Mouse (Mus musculus): ENCODE data around the gene Haspin. TPM values are rescaled to one million over a fixed set of nuclear protein-coding genes. Genes with fewer than 3 reads are reported as not detected.

The Haspin gene
- polyA plus RNA-seq, 1 experiment: 1.4 TPM

- no peak overlapping the region for H3K4me3 ChIP-seq (replicated peaks)
- TF ChIP-seq TAL1 (IDR thresholded peaks at IDR 0.05; ENCODE audit: low read length) (no peak), GATA1 (IDR thresholded peaks at IDR 0.05; ENCODE audit: low read length) (no peak)
- no peaks in the 10 kb centered on the region for H3K9me3 ChIP-seq (ENCODE audit: control insufficient read depth, low read length)
- no peaks in the 10 kb centered on the region for H3K27me3 ChIP-seq (ENCODE audit: control insufficient read depth)
- no peaks in the 10 kb centered on the region for H3K36me3 ChIP-seq (ENCODE audit: control insufficient read depth)
- no peaks in the 10 kb centered on the region for H3K4me1 ChIP-seq (ENCODE audit: control insufficient read depth)
These were observed 39.2 kb downstream of the Haspin start for GRCm38 (mm10) chr11:73098860-73099259.

- H3K4me1 ChIP-seq (ENCODE audit: control insufficient read depth): no peaks in the 10 kb centered on the region
- no peaks in the 10 kb centered on the region for H3K9me3 ChIP-seq (ENCODE audit: control insufficient read depth, low read length)
- no peak for TF ChIP-seq GATA1 (IDR thresholded peaks at IDR 0.05; ENCODE audit: low read length)
- TF ChIP-seq TAL1 (IDR thresholded peaks at IDR 0.05; ENCODE audit: low read length): no peak
- H3K4me3 ChIP-seq (replicated peaks): no peak overlapping the region
- no peaks in the 10 kb centered on the region for H3K36me3 ChIP-seq (ENCODE audit: control insufficient read depth)
- no peaks in the 10 kb centered on the region for H3K27me3 ChIP-seq (ENCODE audit: control insufficient read depth)
These were observed 43.7 kb downstream of the Haspin start for GRCm38 (mm10) chr11:73094231-73094995.

GRCm38 (mm10) chr11:73092877-73093276 is 45.2 kb downstream of the Haspin start:
- no peaks in the 10 kb centered on the region for H3K27me3 ChIP-seq (ENCODE audit: control insufficient read depth)
- H3K4me1 ChIP-seq (ENCODE audit: control insufficient read depth): no peaks in the 10 kb centered on the region
- no peaks in the 10 kb centered on the region for H3K36me3 ChIP-seq (ENCODE audit: control insufficient read depth)
- no peaks in the 10 kb centered on the region for H3K9me3 ChIP-seq (ENCODE audit: control insufficient read depth, low read length)
- TF ChIP-seq TAL1 (IDR thresholded peaks at IDR 0.05; ENCODE audit: low read length) (no peak), GATA1 (IDR thresholded peaks at IDR 0.05; ENCODE audit: low read length) (no peak)
- no peak overlapping the region for H3K4me3 ChIP-seq (replicated peaks)

GRCm38 (mm10) chr11:73092057-73092456 is 46.0 kb downstream of the Haspin start:
- no peaks in the 10 kb centered on the region for H3K27me3 ChIP-seq (ENCODE audit: control insufficient read depth)
- TF ChIP-seq GATA1 (IDR thresholded peaks at IDR 0.05; ENCODE audit: low read length) (no peak), TAL1 (IDR thresholded peaks at IDR 0.05; ENCODE audit: low read length) (no peak)
- no peaks in the 10 kb centered on the region for H3K9me3 ChIP-seq (ENCODE audit: control insufficient read depth, low read length)
- no peaks in the 10 kb centered on the region for H3K4me1 ChIP-seq (ENCODE audit: control insufficient read depth)
- H3K36me3 ChIP-seq (ENCODE audit: control insufficient read depth): no peaks in the 10 kb centered on the region
- no peak overlapping the region for H3K4me3 ChIP-seq (replicated peaks)

- peaks cover 2% of the 10 kb centered on the region; the same call in 1 of the 2 replicates for H3K36me3 ChIP-seq (ENCODE audit: control insufficient read depth)
- no peaks in the 10 kb centered on the region for H3K9me3 ChIP-seq (ENCODE audit: control insufficient read depth, low read length)
- no peak for TF ChIP-seq TAL1 (IDR thresholded peaks at IDR 0.05; ENCODE audit: low read length)
- no peak for TF ChIP-seq GATA1 (IDR thresholded peaks at IDR 0.05; ENCODE audit: low read length)
- H3K27me3 ChIP-seq (ENCODE audit: control insufficient read depth): no peaks in the 10 kb centered on the region
- no peak overlapping the region for H3K4me3 ChIP-seq (replicated peaks)
- no peaks in the 10 kb centered on the region for H3K4me1 ChIP-seq (ENCODE audit: control insufficient read depth)
These were observed 47.3 kb downstream of the Haspin start for GRCm38 (mm10) chr11:73090826-73091225.

- Histone ChIP-seq H3K4me1 (ENCODE audit: control insufficient read depth) (no peaks in the 10 kb centered on the region), H3K27me3 (ENCODE audit: control insufficient read depth) (no peaks in the 10 kb centered on the region), H3K9me3 (ENCODE audit: control insufficient read depth, low read length) (no peaks in the 10 kb centered on the region), H3K36me3 (ENCODE audit: control insufficient read depth) (peaks cover 4% of the 10 kb centered on the region), H3K4me3 (replicated peaks) (no peak within 1 kb of the TSS)
- no peak for TF ChIP-seq GATA1 (IDR thresholded peaks at IDR 0.05; ENCODE audit: low read length)
These were observed 47.8 kb downstream of the Haspin start, which contains the start of gene Itgae for GRCm38 (mm10) chr11:73090283-73090682. TSS of gene Itgae (plus strand) at chr11:73090583.

- Histone ChIP-seq H3K4me3 (replicated peaks) (no peak overlapping the region), H3K4me1 (ENCODE audit: control insufficient read depth) (no peaks in the 10 kb centered on the region), H3K9me3 (ENCODE audit: control insufficient read depth, low read length) (no peaks in the 10 kb centered on the region), H3K27me3 (ENCODE audit: control insufficient read depth) (no peaks in the 10 kb centered on the region), H3K36me3 (ENCODE audit: control insufficient read depth) (peaks cover 23% of the 10 kb centered on the region)
- TF ChIP-seq GATA1 (IDR thresholded peaks at IDR 0.05; ENCODE audit: low read length) (no peak), TAL1 (IDR thresholded peaks at IDR 0.05; ENCODE audit: low read length) (no peak)
These were observed 50.2 kb downstream of the Haspin start for GRCm38 (mm10) chr11:73087700-73088480.

Other genes with a start within 250 kb of the Haspin start
- gene Atp2a3, start 177.1 kb downstream of the Haspin start, polyA plus RNA-seq (2012): 0.19 TPM in 2 replicates
- 0.12 TPM in 2 replicates for gene P2rx1, start 139.2 kb downstream of the Haspin start, polyA plus RNA-seq (2012)
- 0.01 and 0.02 TPM in 2 replicates for gene Camkk1, start 119.3 kb downstream of the Haspin start, polyA plus RNA-seq (2012)
- 0.19 and 0.34 TPM in 2 replicates for gene Ncbp3, start 90.5 kb downstream of the Haspin start, polyA plus RNA-seq (2012)
- gene Itgae, start 47.7 kb downstream of the Haspin start, polyA plus RNA-seq (2012): not detected in 2 replicates
- gene P2rx5, start 22.1 kb upstream of the Haspin start, polyA plus RNA-seq (2012): not detected in 2 replicates
- gene Emc6, start 38.7 kb upstream of the Haspin start, polyA plus RNA-seq (2012): 19.4 and 20.4 TPM in 2 replicates
- 0.36 and 1.1 TPM in 2 replicates for gene Tax1bp3, start 38.8 kb upstream of the Haspin start, polyA plus RNA-seq (2012)
- gene Ctns, start 60.7 kb upstream of the Haspin start, polyA plus RNA-seq (2012): 0.35 and 0.54 TPM in 2 replicates
- gene Shpk, start 61.2 kb upstream of the Haspin start, polyA plus RNA-seq (2012): 0.03 and 0.05 TPM in 2 replicates
- not detected in 2 replicates for gene Trpv1, start 96.0 kb upstream of the Haspin start, polyA plus RNA-seq (2012)
- gene Trpv3, start 129.1 kb upstream of the Haspin start, polyA plus RNA-seq (2012): 0.01 TPM in 1 of 2 replicates, not detected in the other
- gene Aspa, start 191.3 kb upstream of the Haspin start, polyA plus RNA-seq (2012): not detected in 2 replicates
- gene Gm49340, start 191.4 kb upstream of the Haspin start, polyA plus RNA-seq (2012): not detected in 2 replicates
- gene Spata22, start 191.4 kb upstream of the Haspin start, polyA plus RNA-seq (2012): not detected in 2 replicates
- not detected in 2 replicates for gene Olfr20, start 212.5 kb upstream of the Haspin start, polyA plus RNA-seq (2012)
- not detected in 2 replicates for gene Olfr376, start 233.0 kb upstream of the Haspin start, polyA plus RNA-seq (2012)